Mouse (Mus musculus) neural tube, embryonic 12.5 days (tissue): ENCODE data around the gene Atp2b1. TPM values are rescaled to one million over a fixed set of nuclear protein-coding genes. Genes with fewer than 3 reads are reported as not detected.

ENCODE experiments used
- ATAC-seq: fragments of 200-750 bp; cut with Nextera tagmentation; 2 replicates; pipeline ENCODE4 v1.8.0; 2017; ENCODE audit warnings: low read depth, mild to moderate bottlenecking, moderate TSS enrichment, moderate library complexity; ENCODE audit not compliant: low FRiP score
- H3K27ac ChIP-seq: fragments of 300-500 bp; sonication (generic); 2 replicates; pipeline ENCODE4 v1.5.1; 2016
- H3K27me3 ChIP-seq: fragments of 300-500 bp; sonication (generic); replicated peaks from 2 replicates; pipeline ENCODE4 v1.6.1; 2016; ENCODE audit warnings: mild to moderate bottlenecking
- H3K36me3 ChIP-seq: fragments of 300-500 bp; sonication (generic); 2 replicates; pipeline ENCODE4 v1.6.1; 2016; ENCODE audit warnings: mild to moderate bottlenecking
- H3K4me1 ChIP-seq: fragments of 300-500 bp; sonication (generic); 2 replicates; pipeline ENCODE4 v1.6.1; 2016
- H3K4me2 ChIP-seq: fragments of 300-500 bp; sonication (generic); replicated peaks from 2 replicates; pipeline ENCODE4 v1.6.1; 2016; ENCODE audit warnings: mild to moderate bottlenecking
- H3K4me3 ChIP-seq: fragments of 300-500 bp; sonication (generic); 2 replicates; pipeline ENCODE4 v1.5.1; 2016
- H3K9ac ChIP-seq: fragments of 300-500 bp; sonication (generic); 2 replicates; pipeline ENCODE4 v1.6.1; 2016; ENCODE audit warnings: mild to moderate bottlenecking
- H3K9me3 ChIP-seq: fragments of 300-500 bp; sonication (generic); 2 replicates; pipeline ENCODE4 v1.6.1; 2016; ENCODE audit warnings: mild to moderate bottlenecking
- WGBS: fragments of 180-500 bp; shearing (Covaris S2); methylation state at CpG from one replicate; pipeline ENCODE4 v1.1.7; 2016; 5-methylcytosine and 5-hydroxymethylcytosine counted together
- polyA plus RNA-seq: library from polyadenylated mRNA; unstranded; fragments of >200 nt; fragmentation: Nextera tagmentation; extraction: Ambion mirVana; gene quantifications from 2 replicates; pipeline ENCODE4 v1.2.1, GENCODE M21; 2016

Atp2b1 gene
- polyA plus RNA-seq, 1 experiment from 2014 or later = 194 TPM

DNA sequence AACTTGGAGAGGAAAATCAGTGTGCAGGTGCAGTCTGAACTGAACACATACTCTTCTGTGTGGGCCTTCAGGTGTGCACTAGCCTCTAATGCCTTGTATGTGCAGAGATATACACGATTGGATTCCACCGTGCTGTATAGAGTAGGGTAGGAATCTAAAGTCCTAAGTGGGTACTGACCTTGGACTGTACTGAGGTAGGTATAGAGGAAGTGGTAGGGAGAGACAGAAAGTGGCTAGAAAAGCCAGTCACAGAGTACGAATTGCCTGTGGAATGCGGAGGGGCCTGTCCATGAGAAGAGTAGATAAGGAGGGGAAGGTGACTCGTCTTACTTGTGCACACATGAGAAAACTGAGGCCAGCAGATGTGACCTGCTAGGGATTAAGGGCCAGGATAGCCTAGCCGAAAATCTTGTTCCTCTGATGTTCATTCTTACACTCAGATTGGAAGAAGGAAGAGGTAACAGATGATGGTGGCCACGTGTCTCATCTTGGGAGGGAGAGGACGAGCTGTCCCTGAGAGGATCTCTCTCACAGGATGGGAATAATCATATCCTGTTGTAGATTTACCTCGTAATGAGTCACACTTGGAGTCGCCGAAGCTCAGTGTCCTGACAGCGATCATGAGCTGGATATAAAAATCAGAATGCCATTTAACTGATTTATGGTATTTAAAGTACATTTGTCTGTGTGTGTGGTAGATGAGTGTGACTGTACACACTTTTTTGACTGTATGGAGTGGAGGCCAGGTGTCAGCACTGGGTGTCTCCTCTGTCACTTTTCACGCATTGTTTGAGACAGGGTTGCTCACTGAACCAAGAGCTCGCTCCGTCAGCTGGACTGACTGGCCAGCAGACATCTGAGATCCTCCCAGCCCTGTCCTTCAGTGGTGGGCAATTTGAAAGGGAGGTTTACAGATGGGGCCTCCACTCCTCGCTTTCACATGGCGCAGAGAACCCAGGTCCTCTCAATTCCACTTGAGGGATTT, 37.4 kb downstream of the Atp2b1 start:
- no peak overlapping the region for H3K4me2 ChIP-seq
- peaks cover 6% of the 10 kb centered on the region for H3K4me1 ChIP-seq
- H3K9me3 ChIP-seq = no peaks in the 10 kb centered on the region
- no peaks in the 10 kb centered on the region for H3K27me3 ChIP-seq
- H3K27ac ChIP-seq = no peak overlapping the region
- ATAC-seq = no peak
- H3K36me3 ChIP-seq = no peaks in the 10 kb centered on the region
- H3K4me3 ChIP-seq = no peak overlapping the region
- H3K9ac ChIP-seq = no peak overlapping the region
- 89% methylated on average over 17 of the region's 17 CpGs for WGBS

DNA sequence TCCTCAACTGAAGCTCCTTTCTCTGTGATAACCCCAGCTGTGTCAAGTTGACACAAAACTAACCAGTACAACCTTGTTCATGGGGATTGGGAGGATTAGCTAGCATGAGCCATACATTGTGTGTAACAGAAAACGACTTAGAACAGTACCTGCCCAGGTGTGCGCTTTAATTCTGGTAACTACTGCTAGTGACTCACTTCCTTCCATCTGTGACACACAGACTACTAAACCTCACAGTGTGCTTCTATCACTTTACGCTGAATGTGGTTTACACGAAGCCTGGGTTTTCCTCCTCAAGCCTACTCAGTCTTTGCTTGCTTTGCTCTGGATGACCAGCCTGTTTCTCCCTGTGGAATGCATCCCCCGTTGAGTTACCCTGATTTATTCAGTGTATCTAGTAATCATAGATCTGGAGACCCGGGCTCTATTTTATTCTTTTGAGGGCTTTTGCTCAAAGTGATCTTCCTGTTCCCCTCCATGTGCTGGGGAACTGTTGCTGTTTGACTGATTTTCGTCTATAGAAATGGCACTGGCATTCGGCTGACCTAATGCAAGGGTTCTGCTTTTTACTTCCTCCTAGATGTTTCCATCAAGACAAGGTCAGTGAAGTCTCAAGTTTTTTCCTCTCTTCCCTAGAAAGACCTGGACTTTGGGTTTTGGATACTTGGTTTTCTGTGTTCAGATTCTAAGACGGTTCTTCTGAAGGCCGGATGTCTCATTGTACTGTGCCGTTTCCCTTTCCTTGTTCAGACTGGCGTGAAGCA, 40.2 kb downstream of the Atp2b1 start:
- no peak for ATAC-seq
- 91% methylated on average over 12 of the region's 12 CpGs for WGBS
- H3K4me2 ChIP-seq = no peak overlapping the region
- H3K4me3 ChIP-seq = no peak overlapping the region
- H3K9me3 ChIP-seq = no peaks in the 10 kb centered on the region
- no peaks in the 10 kb centered on the region for H3K36me3 ChIP-seq
- no peak overlapping the region for H3K27ac ChIP-seq
- H3K9ac ChIP-seq = no peak overlapping the region
- no peaks in the 10 kb centered on the region for H3K27me3 ChIP-seq
- no peaks in the 10 kb centered on the region for H3K4me1 ChIP-seq

DNA sequence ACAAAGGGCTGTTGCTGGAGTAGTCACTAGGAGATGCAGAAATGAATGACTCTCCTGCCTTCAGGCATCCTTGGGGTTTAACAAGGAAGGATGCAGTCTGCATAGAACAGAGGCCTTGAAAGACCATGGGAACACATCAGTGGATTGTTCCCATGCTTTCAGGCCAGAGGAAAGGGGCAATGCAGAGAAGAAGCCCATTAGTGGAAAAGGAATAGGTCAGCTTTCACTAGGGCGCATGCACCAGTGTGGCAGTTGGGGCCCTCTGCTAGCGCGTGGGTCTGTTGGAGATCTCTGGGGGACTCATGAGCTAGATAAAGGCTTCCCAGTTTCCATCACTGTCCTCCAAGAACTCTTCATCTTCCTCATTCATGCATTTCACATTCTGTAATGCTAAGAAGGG, 41.9 kb downstream of the Atp2b1 start:
- Histone ChIP-seq H3K27ac (no peak overlapping the region), H3K36me3 (no peaks in the 10 kb centered on the region), H3K4me2 (no peak overlapping the region), H3K4me1 (no peaks in the 10 kb centered on the region), H3K4me3 (no peak overlapping the region), H3K27me3 (no peaks in the 10 kb centered on the region), H3K9me3 (no peaks in the 10 kb centered on the region), H3K9ac (no peak overlapping the region)
- 83% methylated on average over 3 of the region's 3 CpGs for WGBS
- no peak for ATAC-seq

DNA sequence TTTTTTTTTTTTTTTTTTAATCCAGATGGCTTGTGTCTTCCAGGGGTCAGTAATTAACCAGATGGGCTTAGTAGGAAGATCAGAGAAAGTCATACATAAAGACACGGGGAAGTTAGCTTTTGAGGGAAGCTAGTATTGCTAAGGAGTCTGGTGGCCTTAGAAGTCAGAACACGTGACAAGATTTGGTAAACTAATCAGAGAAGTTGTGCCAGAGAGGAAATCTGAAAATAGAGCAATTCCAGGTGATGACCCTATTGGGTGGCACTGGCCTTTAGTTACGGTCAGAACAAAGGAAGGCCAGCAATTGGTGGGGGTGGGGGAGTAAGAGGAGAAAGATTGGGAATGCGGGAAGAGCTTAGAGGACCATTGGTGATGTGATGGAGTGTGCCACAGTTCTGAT, 44.5 kb downstream of the Atp2b1 start:
- Histone ChIP-seq H3K27ac (no peak overlapping the region), H3K9ac (no peak overlapping the region), H3K27me3 (no peaks in the 10 kb centered on the region), H3K36me3 (no peaks in the 10 kb centered on the region), H3K4me3 (no peak overlapping the region), H3K4me2 (no peak overlapping the region), H3K4me1 (no peaks in the 10 kb centered on the region), H3K9me3 (no peaks in the 10 kb centered on the region)
- 51% methylated on average over 4 of the region's 4 CpGs for WGBS
- no peak for ATAC-seq

DNA sequence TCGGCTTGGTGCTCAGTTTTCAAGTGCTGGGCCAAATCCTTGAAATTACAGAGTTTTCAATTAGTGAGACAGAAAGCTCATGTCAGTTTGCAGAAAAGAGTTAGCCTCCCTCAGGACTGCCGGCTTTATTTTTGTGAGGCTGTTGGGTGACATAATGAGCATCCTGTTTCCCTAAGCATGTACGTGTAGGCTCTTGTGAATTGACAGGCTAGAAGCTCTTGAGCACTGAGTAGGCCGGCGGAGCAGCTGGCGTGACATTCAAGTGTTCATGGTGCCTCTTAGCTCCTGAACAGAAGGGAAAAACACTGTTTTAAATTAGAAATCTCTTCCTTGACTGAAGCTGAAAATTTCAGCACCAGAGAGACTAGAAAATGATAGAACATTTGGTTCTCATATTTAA, 45.2 kb downstream of the Atp2b1 start:
- Histone ChIP-seq H3K27me3 (no peaks in the 10 kb centered on the region), H3K4me1 (no peaks in the 10 kb centered on the region), H3K9me3 (no peaks in the 10 kb centered on the region), H3K4me2 (no peak overlapping the region), H3K27ac (no peak overlapping the region), H3K9ac (no peak overlapping the region), H3K36me3 (no peaks in the 10 kb centered on the region), H3K4me3 (no peak overlapping the region)
- ATAC-seq = no peak
- WGBS = 75% methylated on average over 6 of the region's 6 CpGs

DNA sequence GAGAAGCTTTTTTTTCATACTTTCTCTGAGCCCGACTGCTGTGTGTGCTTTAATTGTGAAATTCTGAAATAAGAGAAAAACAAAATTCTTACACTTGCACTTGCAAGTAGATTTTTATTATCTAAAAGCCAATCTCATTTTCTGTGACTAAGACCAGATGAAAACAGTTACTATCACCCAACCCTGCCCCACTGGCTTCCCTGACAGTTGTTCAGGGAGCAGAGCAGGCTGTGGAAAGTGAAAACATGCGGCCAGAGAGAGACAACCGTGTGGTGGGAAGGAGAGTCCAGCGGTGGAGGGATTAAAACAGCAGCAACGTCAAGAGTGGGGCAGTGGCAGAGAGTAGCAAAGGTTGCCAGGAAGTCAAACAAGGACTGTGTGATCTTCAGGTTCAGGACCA, 46.7 kb downstream of the Atp2b1 start:
- Histone ChIP-seq H3K4me2 (no peak overlapping the region), H3K4me1 (no peaks in the 10 kb centered on the region), H3K9me3 (no peaks in the 10 kb centered on the region), H3K36me3 (no peaks in the 10 kb centered on the region), H3K27ac (no peak overlapping the region), H3K27me3 (no peaks in the 10 kb centered on the region), H3K9ac (no peak overlapping the region), H3K4me3 (no peak overlapping the region)
- WGBS = 67% methylated on average over 5 of the region's 5 CpGs
- ATAC-seq = no peak

DNA sequence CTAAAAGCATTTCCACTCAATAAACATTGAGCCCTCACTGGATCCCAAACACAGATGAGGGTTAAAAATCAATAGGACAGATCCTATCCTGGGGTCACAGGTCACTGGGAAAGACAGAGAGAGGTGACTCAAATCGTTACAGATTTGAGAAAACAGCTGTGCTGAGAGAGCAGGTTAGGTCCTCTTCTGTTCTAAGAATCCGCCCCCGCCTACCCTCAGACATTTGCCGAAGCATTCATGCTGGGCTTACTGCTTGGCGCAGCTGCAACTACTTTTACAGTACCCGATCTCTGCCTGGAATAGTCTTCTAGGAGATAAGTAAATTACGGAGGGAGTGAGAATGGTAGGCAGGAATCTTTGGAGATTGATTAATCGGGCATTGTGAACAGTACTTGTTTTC, 47.9 kb downstream of the Atp2b1 start:
- Histone ChIP-seq H3K36me3 (no peaks in the 10 kb centered on the region), H3K4me1 (0 out of 2 replicates have a peak, but pooled peaks cover 2% of the 10 kb centered on the region), H3K27me3 (no peaks in the 10 kb centered on the region), H3K27ac (no peak overlapping the region), H3K9me3 (no peaks in the 10 kb centered on the region), H3K9ac (no peak overlapping the region), H3K4me3 (no peak overlapping the region), H3K4me2 (no peak overlapping the region)
- no peak for ATAC-seq
- WGBS = 61% methylated on average over 8 of the region's 8 CpGs

DNA sequence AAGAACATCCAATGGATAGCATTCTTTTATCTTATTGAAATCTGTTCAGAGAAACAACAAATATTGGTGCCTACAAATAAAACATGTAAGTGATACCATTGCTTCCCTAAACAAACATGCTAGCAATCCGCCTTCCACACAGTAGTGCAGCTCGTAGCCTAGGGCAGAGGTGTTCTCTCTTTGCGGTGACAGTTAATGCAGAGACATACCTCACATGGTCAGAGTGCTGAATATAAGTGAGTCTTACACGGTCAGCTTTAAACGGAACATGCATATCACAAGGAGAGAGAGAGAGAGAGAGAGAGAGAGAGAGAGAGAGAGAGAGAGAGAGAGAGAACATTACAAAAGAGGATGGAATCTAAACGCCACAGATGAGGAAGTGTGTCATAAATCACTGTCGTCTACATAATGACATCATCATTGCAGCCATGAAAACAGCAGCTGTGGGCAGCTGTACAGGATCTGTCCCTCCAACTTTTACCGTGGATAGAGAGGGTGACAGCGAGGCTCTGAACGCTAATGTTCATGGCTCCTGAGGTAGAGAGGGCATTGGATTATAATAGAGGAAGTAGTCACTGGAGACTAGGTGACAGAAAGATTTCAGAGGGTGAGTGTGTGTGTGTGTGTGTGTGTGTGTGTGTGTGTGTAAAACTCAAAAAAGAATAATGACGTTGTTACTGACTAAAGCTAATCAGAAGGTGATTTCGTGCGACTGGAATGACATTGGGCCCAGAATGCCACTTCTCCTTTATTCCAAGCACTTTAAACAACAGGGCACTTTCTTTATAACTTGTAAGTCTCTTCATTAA, 52.4 kb downstream of the Atp2b1 start:
- Histone ChIP-seq H3K4me2 (no peak overlapping the region), H3K4me1 (0 out of 2 replicates have a peak, but pooled peaks cover 2% of the 10 kb centered on the region), H3K9me3 (no peaks in the 10 kb centered on the region), H3K27ac (no peak overlapping the region), H3K36me3 (peaks cover 14% of the 10 kb centered on the region), H3K4me3 (no peak overlapping the region), H3K9ac (no peak overlapping the region), H3K27me3 (no peaks in the 10 kb centered on the region)
- 68% methylated on average over 13 of the region's 13 CpGs for WGBS
- ATAC-seq = peak; percentile 50; the same call in 1 of the 2 replicates

DNA sequence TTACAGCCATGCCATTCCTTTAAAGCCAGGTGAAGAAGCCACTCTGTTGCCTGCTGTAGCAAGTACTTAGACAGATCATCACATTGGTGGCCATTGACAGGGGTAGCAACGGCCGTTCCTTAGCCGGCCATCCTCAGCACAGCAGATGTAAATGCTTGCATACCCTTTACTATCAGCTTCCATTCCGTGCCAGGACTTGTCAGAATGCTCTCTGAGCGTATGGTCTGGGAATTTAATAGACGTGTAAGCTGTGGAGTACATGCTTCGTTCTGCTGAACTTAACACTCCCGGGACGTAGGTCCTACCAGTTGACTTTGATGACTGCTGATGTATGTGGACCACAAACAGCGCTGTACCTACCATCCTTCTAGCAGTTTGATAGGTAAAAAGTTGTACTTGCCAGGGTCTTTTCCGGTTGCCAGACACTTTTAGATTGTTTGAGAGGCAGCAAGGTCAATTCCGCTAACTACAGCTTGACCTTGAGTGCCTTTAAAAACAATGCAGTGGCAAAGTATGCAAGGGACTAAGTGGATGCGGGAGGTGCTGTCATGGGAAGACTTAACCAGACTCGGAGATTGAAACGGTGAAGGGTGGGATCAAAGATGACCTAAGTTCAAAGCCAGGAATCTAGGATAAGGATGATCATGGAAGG, 53.2 kb downstream of the Atp2b1 start:
- Histone ChIP-seq H3K9me3 (no peaks in the 10 kb centered on the region), H3K36me3 (peaks cover 16% of the 10 kb centered on the region), H3K4me1 (0 out of 2 replicates have a peak, but pooled peaks cover 2% of the 10 kb centered on the region), H3K27me3 (no peaks in the 10 kb centered on the region), H3K4me2 (no peak overlapping the region), H3K4me3 (no peak overlapping the region), H3K9ac (no peak overlapping the region), H3K27ac (no peak overlapping the region)
- 92% methylated on average over 15 of the region's 15 CpGs for WGBS
- ATAC-seq = no peak

DNA sequence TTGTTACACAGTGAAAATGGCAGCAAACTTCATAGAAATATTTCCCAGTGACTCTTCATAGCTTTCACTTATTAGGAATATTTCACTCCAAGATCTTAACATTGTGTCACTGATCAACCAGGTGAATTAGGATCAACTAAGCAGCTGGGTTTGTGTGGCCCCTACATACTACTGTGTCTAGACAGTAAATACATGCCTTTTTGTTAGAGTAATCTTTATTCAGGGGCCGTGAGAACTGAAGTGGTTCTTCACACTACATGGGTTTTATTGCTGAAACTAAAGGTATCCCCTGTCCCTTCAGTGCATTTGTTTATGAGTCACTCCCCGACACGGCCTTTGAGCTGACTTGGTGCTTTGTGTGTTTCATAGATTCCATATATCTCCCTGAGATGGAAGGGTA, 56.7 kb downstream of the Atp2b1 start:
- H3K4me1 ChIP-seq = peaks cover 6% of the 10 kb centered on the region; the same call in 1 of the 2 replicates

DNA sequence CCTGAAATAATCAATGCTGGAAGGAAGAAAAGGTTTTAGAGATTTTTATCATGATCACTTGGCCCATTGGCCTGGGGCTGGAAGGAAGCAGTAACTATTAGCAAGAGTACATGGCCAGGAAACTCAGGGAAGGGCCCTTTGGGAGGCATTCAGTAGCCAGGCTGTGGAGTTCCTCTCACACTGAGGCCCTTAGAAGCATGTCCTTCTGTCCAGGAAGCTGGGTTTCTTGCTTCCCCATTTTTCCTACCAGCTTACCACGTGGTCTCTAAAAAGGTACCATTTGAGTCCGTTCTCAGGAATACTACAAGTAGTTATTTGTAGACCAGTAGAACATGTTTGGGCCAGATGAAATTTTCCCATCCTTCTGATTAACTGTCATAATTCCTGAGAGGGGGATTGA, 58.2 kb downstream of the Atp2b1 start:
- H3K9ac ChIP-seq = no peak overlapping the region
- ATAC-seq = no peak
- H3K27ac ChIP-seq = no peak overlapping the region
- H3K27me3 ChIP-seq = no peaks in the 10 kb centered on the region
- H3K4me3 ChIP-seq = no peak overlapping the region
- 97% methylated on average over 2 of the region's 2 CpGs for WGBS
- H3K4me2 ChIP-seq = no peak overlapping the region
- H3K36me3 ChIP-seq = peaks cover 17% of the 10 kb centered on the region
- peaks cover 15% of the 10 kb centered on the region for H3K4me1 ChIP-seq
- H3K9me3 ChIP-seq = no peaks in the 10 kb centered on the region

More for the DNA sequence above, 56.7 kb downstream of the Atp2b1 start:
- WGBS = 77% methylated on average over 3 of the region's 3 CpGs
- ATAC-seq = no peak
- Histone ChIP-seq H3K27me3 (no peaks in the 10 kb centered on the region), H3K36me3 (peaks cover 17% of the 10 kb centered on the region), H3K9ac (no peak overlapping the region), H3K4me3 (no peak overlapping the region), H3K4me2 (no peak overlapping the region), H3K27ac (no peak overlapping the region), H3K9me3 (no peaks in the 10 kb centered on the region)
